Mouse (Mus musculus): Measurements from ENCODE around the gene Slc4a4.
"Not testable (repeated sequence)": the region's sequence is repeated elsewhere in the genome, so short reads cannot be mapped to it uniquely, and the experiment has no call there.

Gene Slc4a4

DNA sequence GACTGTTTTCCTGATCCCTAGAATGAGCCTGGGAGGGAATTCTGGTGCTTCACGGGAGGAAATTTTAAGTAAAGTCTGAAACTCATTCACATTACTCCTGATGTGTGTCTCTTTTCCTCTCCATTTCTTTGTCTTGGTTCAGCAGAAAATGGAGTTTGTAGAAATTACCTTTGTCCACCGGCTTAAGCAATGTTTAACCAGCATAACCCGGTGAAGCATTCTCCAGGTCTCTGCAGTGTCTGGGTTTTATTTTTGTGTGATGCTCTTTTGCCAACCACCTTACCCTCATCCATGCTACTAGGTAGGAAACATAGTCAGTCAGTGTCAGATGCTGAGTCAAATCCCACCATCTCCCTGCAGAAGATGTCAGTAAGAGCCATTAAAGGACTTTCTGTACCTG lies 183.4 kb downstream of the Slc4a4 start:
- DNase-seq (ENCODE audit: low read depth, low spot score), result no peak

DNA sequence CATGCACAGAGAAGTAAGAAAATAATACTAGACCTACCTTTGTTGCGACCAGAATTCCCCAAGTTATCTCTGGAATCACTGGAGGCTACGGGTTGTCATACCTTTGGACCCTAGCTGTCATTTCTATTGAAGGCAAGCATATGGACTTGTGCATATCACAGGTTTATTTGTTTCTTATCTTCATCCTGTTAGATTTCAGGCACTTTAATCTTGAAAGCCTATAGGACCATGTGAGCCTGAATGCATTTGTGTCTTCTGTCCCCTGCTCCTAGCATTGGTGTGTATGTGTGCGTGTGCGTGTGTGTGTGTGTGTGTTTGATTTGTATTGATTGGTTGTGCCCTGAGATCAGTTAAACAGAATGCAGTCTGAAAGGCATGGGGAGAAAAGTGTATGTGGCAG lies 185.3 kb downstream of the Slc4a4 start:
- no peak for DNase-seq (ENCODE audit: low read depth, low spot score)

GRCm38 (mm10) chr5:89077711-89078110 lies 191.1 kb downstream of the Slc4a4 start:
- no peak for DNase-seq (ENCODE audit: low read depth, low spot score)

DNA sequence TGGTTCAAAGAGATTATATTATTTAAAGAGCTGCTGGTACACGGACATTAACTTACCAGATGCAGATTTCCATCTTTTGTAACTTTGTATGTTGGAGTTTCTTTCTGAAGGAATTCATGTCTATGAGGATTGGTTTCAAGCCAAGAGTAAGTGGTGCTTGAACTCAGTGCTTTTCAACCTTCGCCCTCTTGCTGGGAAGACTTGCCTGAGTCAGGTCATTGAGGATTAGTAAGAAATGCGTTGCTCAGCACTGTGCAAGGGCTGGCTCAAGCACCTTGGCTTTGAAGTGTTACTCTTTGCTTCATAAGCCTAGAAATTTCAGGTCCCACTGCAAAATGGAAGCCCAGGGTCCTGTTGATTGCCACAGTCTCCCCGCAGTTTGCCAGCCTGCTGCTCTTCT lies 196.9 kb downstream of the Slc4a4 start:
- no peak for DNase-seq (ENCODE audit: low read depth, low spot score)

DNA sequence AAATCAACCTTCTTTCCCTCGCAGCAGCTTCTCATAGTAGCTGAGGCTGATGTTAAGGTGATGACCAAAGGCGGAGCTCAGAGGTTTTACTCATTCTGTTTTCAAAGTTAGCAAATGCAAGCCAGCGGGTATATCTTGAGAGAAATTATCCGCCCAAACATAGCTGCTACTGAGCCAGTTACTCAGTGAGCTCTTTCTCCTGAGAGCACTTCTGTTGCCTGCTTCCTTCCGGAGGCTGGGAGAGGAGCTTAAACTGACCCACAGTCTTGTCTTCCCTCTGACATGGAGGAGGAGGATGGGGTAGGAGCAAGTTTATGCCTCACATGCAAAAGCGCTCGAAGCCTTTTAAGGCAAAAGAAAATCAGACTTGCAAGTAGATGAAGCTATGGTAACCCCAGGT lies 201.3 kb downstream of the Slc4a4 start:
- no peak for DNase-seq (ENCODE audit: low read depth, low spot score)

GRCm38 (mm10) chr5:89088462-89088861 lies 201.8 kb downstream of the Slc4a4 start:
- DNase-seq (ENCODE audit: low read depth, low spot score), result no peak

DNA sequence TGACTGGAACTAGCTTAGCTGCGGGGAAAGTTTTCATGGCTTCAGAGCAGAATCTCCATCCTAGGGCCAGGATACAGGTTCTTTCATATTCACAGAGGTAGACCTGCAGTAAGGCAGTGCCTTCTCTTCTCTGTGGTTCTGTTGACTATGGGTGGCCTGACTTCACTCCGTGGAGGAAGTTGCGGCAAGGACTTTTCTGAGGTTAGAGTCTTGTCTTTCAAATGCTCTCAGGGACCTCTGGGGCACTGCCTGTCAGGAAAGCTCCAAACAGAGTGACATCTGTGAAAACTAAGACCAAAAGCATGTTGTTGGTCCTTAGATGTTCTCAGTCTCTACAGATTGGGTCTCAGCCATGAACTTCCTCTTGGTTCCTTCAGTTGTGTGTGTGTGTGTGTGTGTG lies 203.5 kb downstream of the Slc4a4 start:
- DNase-seq (ENCODE audit: low read depth, low spot score), result no peak

GRCm38 (mm10) chr5:89096371-89096770 lies 209.8 kb downstream of the Slc4a4 start:
- DNase-seq (ENCODE audit: low read depth, low spot score), result no peak

- no peak for DNase-seq (ENCODE audit: low read depth, low spot score)
Observed at GRCm38 (mm10) chr5:89097291-89097690, 210.7 kb downstream of the Slc4a4 start.

- DNase-seq (ENCODE audit: low read depth, low spot score), result no peak
Observed at GRCm38 (mm10) chr5:89098121-89098520, 211.5 kb downstream of the Slc4a4 start.

DNA sequence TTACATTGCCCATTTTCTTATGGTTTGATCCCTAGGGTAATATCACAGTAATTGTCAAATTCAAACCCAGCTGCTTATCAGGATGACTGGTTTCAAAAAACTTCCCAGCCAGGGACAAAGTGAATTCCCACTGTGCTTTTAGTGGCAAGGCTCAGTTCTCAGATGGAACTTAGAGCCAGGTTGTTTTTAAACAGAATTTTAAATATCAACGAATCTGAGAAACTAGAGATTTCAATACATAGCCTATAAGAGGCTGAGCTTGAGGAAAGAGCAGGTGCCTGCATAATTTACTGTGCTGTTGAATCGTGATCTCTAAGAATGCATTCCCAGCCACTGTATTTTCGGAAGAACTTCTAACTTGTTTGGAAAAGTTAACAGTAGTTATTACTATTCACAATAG lies 213.3 kb downstream of the Slc4a4 start:
- no peak for DNase-seq (ENCODE audit: low read depth, low spot score)

GRCm38 (mm10) chr5:89102560-89102959 lies 215.9 kb downstream of the Slc4a4 start:
- no peak for DNase-seq (ENCODE audit: low read depth, low spot score)

DNA sequence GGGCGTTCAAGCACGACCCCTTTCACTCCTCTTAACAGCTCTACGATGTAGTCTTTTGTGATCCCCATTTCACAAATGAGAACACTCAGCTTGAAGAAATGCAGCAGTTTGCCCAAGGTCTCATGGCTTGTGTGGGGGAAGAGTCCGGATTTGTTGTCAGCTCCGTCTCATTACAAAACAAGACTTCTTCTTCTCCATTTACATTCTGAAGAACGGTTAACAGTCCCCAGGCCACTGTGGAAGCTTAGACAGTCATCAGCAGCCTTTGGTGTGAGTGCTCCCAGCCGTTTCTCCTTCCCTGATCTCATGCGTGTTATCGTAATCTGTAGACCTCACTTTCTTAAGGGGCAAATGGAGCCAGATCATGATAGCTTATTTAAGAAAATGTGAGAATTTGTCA lies 218.7 kb downstream of the Slc4a4 start:
- no peak for DNase-seq (ENCODE audit: low read depth, low spot score)

GRCm38 (mm10) chr5:89106217-89106616 lies 219.6 kb downstream of the Slc4a4 start:
- peak; percentile 34 for DNase-seq (ENCODE audit: low read depth, low spot score)

DNA sequence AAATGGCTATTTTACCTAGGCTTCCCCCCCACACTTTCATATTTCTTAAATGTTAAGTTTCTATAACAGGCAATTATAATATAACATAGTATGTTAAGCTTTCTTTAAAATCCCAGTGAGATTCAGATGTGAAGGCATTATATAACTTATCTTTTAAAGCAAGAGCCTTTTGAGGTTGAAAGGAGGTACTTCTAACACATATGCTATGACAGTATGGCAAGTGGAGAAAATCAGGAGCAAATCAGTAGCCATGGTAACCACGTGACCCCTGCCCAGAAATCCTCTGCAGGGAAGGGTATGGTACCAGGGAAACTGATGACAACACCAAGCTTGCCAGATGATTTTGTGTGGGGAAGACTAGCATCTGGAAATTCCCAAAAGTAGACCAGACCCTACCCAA lies 222.2 kb downstream of the Slc4a4 start:
- peak; percentile 6 for DNase-seq (ENCODE audit: low read depth, low spot score)

DNA sequence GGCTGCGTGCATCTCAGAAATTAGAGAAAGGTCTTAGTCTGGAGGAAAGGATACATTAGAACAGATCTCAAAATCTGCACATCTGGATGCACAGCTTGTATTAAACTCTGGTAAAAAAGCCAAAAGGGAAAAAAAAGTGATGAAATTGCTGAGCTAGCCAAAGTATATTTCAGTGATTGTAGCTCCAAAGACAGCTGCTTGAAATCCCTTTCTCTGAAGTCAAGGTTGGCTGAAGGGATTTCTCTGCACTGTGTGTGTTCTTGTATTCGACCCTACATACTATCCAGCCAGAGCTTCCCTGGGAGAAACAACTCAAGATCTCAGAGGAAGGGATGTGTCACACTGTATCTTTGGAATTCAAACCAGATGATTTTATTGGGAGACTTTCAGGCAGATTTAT lies 223.2 kb downstream of the Slc4a4 start:
- DNase-seq (ENCODE audit: low read depth, low spot score), result no peak

GRCm38 (mm10) chr5:89111987-89112386 lies 225.4 kb downstream of the Slc4a4 start:
- not testable (repeated sequence) for DNase-seq (ENCODE audit: low read depth, low spot score)

- no peak for DNase-seq (ENCODE audit: low read depth, low spot score)
Observed at GRCm38 (mm10) chr5:89120881-89121280, 234.3 kb downstream of the Slc4a4 start.

GRCm38 (mm10) chr5:89123270-89123903 lies 236.8 kb downstream of the Slc4a4 start:
- DNase-seq (ENCODE audit: low read depth, low spot score), result no peak

DNA sequence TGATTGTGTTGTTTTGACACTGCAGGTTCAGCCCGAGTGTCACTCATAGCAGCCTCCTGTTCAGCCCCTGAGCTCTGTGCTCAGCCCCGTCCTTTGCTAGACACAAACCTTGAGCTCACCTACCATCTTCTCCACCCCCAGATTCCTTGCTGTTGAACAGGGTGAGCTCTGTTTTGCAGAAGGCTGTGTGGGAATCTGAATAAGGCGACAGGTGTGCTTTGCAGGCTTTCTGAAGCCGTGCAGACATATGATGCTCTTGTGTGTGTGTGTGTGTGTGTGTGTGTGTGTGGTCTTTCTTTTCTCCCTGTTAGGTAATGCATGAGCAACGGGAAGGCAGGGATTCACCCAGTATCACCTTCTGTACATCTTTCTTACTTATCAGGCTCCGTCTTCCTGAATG lies 241.6 kb downstream of the Slc4a4 start:
- DNase-seq (ENCODE audit: low read depth, low spot score), result no peak

DNA sequence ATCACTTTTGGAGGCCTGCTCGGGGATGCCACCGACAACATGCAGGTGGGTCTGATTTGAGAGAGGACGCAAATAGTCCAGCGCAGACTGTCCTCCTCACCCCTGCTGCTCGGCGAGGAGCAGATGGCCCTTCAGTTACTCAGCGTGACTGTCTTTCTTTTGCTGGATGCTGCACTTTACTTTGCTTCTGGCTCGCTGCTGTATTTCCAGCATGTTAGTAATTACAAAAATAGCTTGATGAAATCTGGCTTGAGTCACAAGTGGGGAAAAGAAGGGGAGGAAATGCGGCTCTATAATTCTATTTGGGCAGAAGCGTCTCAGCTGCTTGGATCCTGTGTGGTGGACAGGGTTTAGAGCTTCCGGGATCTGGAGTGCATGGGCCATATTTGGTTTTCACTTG lies 249.2 kb downstream of the Slc4a4 start:
- no peak for DNase-seq (ENCODE audit: low read depth, low spot score)

GRCm38 (mm10) chr5:89140070-89140469 lies 253.5 kb downstream of the Slc4a4 start:
- DNase-seq (ENCODE audit: low read depth, low spot score), result no peak

DNA sequence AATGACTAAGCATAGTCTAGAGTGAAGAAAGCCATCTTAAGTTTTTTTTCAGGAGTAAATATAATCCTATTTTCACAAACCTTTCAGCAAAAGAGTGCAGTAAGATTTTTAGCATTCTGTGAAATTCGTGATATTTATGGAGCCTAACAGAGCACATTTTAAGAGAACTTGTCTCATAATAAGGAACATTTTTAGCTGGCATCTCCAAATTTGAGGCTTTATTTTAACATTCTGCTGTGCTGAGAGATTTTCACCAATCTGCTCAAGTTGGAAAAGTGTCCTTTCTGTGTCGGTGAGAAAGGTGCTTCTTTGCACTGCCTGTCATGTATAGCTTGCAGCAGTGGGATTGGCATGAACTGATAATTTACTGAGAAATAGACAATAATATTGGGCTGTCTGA lies 255.1 kb downstream of the Slc4a4 start:
- no peak for DNase-seq (ENCODE audit: low read depth, low spot score)

DNA sequence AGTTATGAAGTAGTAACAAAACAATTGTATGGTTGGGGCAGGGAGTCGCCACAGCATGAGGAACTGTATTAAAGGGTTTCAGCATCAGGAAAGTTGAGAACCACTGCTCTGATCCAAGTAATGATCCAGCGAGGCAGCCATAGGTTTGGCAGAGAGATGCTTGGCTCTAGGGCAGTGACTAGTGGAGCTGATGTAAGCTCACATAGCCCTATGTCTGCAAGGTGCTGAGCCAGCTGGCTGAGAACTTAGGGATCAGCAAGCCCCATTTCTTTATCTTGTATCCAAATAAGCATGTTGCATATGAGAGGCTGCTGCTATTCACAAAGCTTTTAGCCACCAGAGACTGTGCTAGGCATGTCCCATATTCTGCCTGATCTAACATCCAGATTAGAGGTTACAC lies 259.7 kb downstream of the Slc4a4 start:
- DNase-seq (ENCODE audit: low read depth, low spot score), result no peak
